Mouse (Mus musculus) kidney, postnatal 0 days (tissue): ENCODE results near the gene Sap30bp. TPM values are rescaled to one million over a fixed set of nuclear protein-coding genes. Genes with fewer than 3 reads are reported as not detected.
A peak's percentile ranks its signal among the peaks of the same experiment; 100 is the strongest.

ENCODE experiments used
- ATAC-seq: fragments of 200-750 bp; cut with Nextera tagmentation; replicated peaks from 2 replicates; pipeline ENCODE4 v1.8.0; 2017; ENCODE audit warnings: low read depth, moderate number of reproducible peaks, moderate TSS enrichment, moderate library complexity; ENCODE audit not compliant: low FRiP score
- DNase-seq: peaks from one replicate; pipeline ENCODE4 v3.0.0-alpha.2; 2016; ENCODE audit warnings: low spot score
- H3K27ac ChIP-seq: fragments of 300-500 bp; sonication (generic); 2 replicates; pipeline ENCODE4 v1.5.1; 2014; ENCODE audit warnings: mild to moderate bottlenecking
- H3K27me3 ChIP-seq: fragments of 300-500 bp; sonication (generic); 2 replicates; pipeline ENCODE4 v1.6.1; 2014; ENCODE audit warnings: low read length, mixed read lengths; ENCODE audit not compliant: insufficient read depth
- H3K36me3 ChIP-seq: fragments of 300-500 bp; sonication (generic); 2 replicates; pipeline ENCODE4 v1.6.1; 2014; ENCODE audit warnings: low read length, mixed read lengths; ENCODE audit not compliant: insufficient read depth
- H3K4me1 ChIP-seq: fragments of 300-500 bp; sonication (generic); replicated peaks from 2 replicates; pipeline ENCODE4 v1.6.1; 2014; ENCODE audit warnings: antibody characterized with exemption, low read length, mixed read lengths; ENCODE audit not compliant: insufficient read depth
- H3K4me2 ChIP-seq: fragments of 300-500 bp; sonication (generic); 2 replicates; pipeline ENCODE4 v1.6.1; 2014; ENCODE audit warnings: mild to moderate bottlenecking, low read length, moderate library complexity, mixed read lengths
- H3K4me3 ChIP-seq: fragments of 300-500 bp; sonication (generic); replicated peaks from 2 replicates; pipeline ENCODE4 v1.5.1; 2014; ENCODE audit warnings: low read depth, low read length
- H3K9ac ChIP-seq: fragments of 300-500 bp; sonication (generic); 2 replicates; pipeline ENCODE4 v1.6.1; 2014; ENCODE audit warnings: low read depth, low read length
- H3K9me3 ChIP-seq: fragments of 300-500 bp; sonication (generic); replicated peaks from 2 replicates; pipeline ENCODE4 v1.6.1; 2016; ENCODE audit warnings: low read length, inconsistent platforms, mixed read lengths
- CTCF ChIP-seq: IDR thresholded peaks from 2 replicates; pipeline ENCODE4 v1.5.1; 2016; ENCODE audit warnings: antibody characterized with exemption, low read depth, mild to moderate bottlenecking, moderate library complexity
- WGBS: fragments of 180-500 bp; shearing (Covaris S2); extraction: QIAGEN DNeasy Blood & Tissue Kit; methylation state at CpG from one replicate; pipeline ENCODE4 v1.1.7; 2014; 5-methylcytosine and 5-hydroxymethylcytosine counted together
- polyA plus RNA-seq: library from polyadenylated mRNA; unstranded; fragments of >200 nt; fragmentation: Nextera tagmentation; extraction: Ambion mirVana; gene quantifications from 2 replicates; pipeline ENCODE4 v1.2.1, GENCODE M21; 2015

Sap30bp gene
- polyA plus RNA-seq, 1 experiment from 2014 or later: 37.2 TPM

DNA sequence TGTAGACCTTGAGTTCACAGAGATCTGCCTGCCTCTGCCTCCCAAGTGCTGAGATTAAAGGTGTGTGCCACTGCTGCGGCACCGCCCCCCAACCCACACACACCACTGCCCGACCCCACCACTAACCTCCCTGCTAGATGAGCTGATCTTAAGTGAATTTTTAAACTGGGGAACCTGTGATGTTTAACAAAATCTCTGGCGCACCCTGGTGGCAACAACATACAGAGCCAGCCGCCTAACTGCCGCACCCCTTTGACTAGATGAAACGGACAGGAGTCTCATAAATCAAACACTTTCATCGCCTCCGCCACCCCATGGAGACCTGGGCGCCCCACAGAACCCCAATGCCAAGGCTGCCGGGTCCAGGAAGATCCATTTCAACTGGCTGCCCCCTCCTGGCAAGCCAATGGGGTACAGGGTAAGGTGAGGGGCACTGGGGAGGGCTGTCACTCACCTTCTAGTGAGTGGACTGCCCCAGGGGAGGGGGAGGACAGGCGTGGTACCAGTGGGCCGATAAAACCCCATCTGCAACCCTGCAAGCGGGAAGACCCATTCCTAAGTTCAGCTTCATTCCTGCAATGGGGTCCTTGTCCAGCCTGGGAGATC lies 66.6 kb downstream of the Sap30bp start:
- no peak overlapping the region for H3K4me3 ChIP-seq
- H3K36me3 ChIP-seq: no peaks in the 10 kb centered on the region
- H3K4me2 ChIP-seq: peak overlapping the region; percentile 18; the same call in 1 of the 2 replicates
- no peak overlapping the region for H3K9ac ChIP-seq
- 0 out of 2 replicates have a peak, but pooled peaks cover 8% of the 10 kb centered on the region for H3K4me1 ChIP-seq
- no peaks in the 10 kb centered on the region; the same call in 1 of the 2 replicates for H3K27me3 ChIP-seq
- H3K27ac ChIP-seq: no peak overlapping the region
- H3K9me3 ChIP-seq: no peaks in the 10 kb centered on the region
- DNase-seq: peak; percentile 87
- 0 out of 2 replicates have a peak, but pooled peaks have one; percentile 17 for ATAC-seq
- TF ChIP-seq CTCF: peak; percentile 78
- WGBS: 13% methylated on average over 14 of the region's 14 CpGs

DNA sequence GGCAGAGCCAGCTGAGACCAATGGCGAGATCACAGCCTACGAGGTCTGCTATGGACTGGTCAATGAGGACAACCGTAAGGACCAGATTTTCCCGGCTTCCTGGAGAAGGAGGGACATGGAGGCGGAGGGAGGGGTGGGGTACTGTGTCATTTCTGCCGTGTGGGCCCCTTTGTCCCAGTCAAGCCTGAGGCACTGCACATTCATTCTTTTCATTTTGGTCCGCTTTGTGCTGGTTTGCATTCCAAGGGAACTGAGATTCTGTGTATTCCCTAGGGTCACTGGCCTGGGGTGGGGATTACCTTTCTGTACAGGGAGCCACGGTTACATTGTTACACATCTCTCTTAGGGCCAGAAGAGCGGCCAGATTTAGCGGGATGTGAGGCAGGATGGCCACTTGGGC lies 67.5 kb downstream of the Sap30bp start:
- TF ChIP-seq CTCF: no peak
- ATAC-seq (peak; percentile 8; the same call in 1 of the 2 replicates), DNase-seq (no peak)
- no peak overlapping the region for H3K4me2 ChIP-seq
- H3K9ac ChIP-seq: no peak overlapping the region
- no peaks in the 10 kb centered on the region for H3K36me3 ChIP-seq
- H3K4me3 ChIP-seq: no peak overlapping the region
- H3K27me3 ChIP-seq: no peaks in the 10 kb centered on the region; the same call in 1 of the 2 replicates
- H3K4me1 ChIP-seq: peaks cover 13% of the 10 kb centered on the region; the same call in 1 of the 2 replicates
- H3K27ac ChIP-seq: no peak overlapping the region
- WGBS: 44% methylated on average over 10 of the region's 10 CpGs
- H3K9me3 ChIP-seq: no peaks in the 10 kb centered on the region

DNA sequence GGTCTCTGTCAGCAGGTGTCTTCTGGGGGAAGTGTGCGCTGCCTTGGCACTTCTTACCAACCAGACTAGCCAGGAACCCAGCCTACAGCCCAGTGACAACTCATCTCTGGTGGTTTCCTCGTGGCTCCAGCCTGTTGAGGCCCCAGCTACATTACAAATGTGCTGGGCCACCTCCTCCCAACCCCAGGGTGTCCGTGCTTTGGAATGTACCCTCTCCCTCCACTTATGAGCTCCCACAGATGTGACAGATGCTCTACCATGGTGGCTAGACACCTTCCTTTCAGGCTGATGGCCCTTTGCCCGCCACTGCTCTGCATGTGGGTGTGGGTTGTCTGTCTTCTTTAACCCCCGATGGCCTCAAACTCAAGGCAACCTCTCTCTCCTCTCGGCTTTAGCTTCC lies 68.6 kb downstream of the Sap30bp start:
- Histone ChIP-seq H3K9me3 (no peaks in the 10 kb centered on the region), H3K4me2 (no peak overlapping the region), H3K27me3 (no peaks in the 10 kb centered on the region; the same call in 1 of the 2 replicates), H3K27ac (no peak overlapping the region), H3K4me1 (peaks cover 13% of the 10 kb centered on the region; the same call in 1 of the 2 replicates), H3K9ac (no peak overlapping the region), H3K36me3 (no peaks in the 10 kb centered on the region), H3K4me3 (no peak overlapping the region)
- no peak for TF ChIP-seq CTCF
- ATAC-seq (no peak), DNase-seq (no peak)
- 63% methylated on average over 6 of the region's 6 CpGs for WGBS

DNA sequence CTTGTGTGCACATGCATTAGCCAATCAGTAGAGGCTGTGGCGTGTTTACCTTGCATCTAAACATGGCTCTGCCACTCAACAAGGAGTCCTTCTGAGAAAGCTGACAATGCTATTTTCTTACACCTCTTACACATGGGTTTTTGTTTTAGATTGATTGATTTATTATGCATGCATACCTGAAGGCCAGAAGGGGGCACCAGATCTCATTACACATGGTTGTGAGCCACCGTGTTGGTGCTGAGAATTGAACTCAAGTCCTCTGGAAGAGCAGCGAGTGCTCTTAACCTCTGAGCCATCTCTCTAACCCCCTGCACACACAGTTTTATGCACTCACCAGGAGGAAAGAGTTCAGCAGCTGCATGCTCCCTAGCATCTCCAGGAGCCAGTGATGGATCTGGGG lies 69.8 kb downstream of the Sap30bp start:
- Histone ChIP-seq H3K9ac (no peak overlapping the region), H3K4me3 (no peak overlapping the region), H3K4me2 (no peak overlapping the region), H3K9me3 (no peaks in the 10 kb centered on the region), H3K36me3 (0 out of 2 replicates have a peak, but pooled peaks cover 1% of the 10 kb centered on the region), H3K27ac (no peak overlapping the region), H3K4me1 (peaks cover 13% of the 10 kb centered on the region; the same call in 1 of the 2 replicates), H3K27me3 (no peaks in the 10 kb centered on the region; the same call in 1 of the 2 replicates)
- peak; percentile 37 for TF ChIP-seq CTCF
- DNase-seq: no peak
- ATAC-seq: no peak
- WGBS: 87% methylated on average over 3 of the region's 3 CpGs

DNA sequence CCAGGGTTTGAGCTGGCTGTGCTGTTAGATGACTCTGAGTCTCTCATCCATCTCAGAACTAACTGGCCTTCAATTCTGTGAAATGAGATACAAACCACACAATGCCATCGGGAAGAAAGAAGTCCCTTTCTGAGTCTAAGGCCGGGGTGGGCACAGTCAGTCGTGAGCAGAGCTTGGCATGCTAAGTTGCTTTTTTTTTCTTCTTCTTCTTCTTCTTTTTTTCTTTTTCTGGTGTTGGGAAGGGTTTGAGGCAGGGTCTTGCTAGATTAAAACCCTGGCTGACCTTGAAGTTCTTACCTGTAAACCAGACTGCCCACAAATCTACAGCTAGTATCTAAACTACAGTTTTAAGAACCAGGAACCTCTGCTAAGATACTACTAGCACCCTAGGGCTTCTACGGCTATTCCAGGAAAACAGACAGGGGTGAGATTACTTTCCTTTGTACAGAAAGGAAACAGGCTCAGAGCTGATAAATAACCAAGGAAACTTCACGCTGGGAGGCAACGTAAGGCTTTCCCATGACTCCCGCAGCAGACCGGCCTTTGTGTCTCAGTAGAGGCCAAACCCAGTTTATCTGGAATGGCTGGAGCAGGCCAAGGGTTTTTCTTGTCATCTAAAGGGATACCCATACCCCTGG lies 71.2 kb downstream of the Sap30bp start:
- Histone ChIP-seq H3K9ac (peak overlapping the region; percentile 24), H3K4me3 (peak overlapping the region; percentile 26), H3K4me2 (peak overlapping the region; percentile 50), H3K4me1 (peaks cover 13% of the 10 kb centered on the region; the same call in 1 of the 2 replicates), H3K27ac (peak overlapping the region; percentile 62), H3K36me3 (0 out of 2 replicates have a peak, but pooled peaks cover 11% of the 10 kb centered on the region), H3K9me3 (no peaks in the 10 kb centered on the region), H3K27me3 (no peaks in the 10 kb centered on the region; the same call in 1 of the 2 replicates)
- WGBS: 28% methylated on average over 8 of the region's 8 CpGs
- ATAC-seq (no peak), DNase-seq (peak; percentile 47)
- TF ChIP-seq CTCF: no peak

DNA sequence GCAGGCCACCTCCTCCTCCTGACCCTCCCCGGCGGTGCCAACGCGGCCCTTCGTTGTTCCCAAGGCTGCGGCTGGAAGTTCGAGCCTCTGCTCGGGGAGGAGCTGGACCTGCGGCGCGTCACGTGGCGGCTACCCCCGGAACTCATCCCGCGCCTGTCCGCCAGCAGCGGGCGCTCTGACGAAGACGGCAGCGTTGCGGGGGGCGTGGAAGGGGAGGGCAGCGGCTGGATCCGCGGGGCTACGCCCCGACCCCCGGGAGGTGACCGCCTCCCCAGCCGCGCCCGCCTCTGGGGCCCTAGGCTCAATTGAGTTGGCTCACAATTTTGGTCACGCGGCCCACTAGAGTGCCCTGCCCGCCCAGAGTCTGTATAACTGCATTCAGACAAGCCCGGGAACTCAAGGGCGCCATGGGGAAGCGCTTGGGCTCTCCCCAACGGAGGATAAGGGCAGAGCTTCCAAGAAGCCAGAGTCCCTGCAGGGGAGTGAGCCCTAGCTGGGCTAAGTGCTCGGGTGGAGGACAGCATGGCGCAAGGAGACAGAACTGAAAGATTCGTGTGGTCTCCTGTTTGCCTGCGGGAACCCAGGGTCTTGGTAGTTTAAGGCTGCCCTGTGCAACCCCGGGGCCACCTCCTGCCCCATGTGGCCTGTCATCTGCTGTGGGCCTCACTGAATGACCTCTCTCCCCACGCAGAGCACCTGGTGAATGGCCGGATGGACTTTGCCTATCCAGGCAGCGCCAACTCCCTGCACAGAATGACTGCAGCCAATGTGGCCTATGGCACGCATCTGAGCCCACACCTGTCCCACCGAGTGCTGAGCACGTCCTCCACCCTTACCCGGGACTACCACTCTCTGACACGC lies 72.0 kb downstream of the Sap30bp start:
- 0 out of 2 replicates have a peak, but pooled peaks cover 13% of the 10 kb centered on the region for H3K36me3 ChIP-seq
- H3K4me2 ChIP-seq: peak overlapping the region; percentile 50
- peak overlapping the region; percentile 62; the same call in 1 of the 2 replicates for H3K27ac ChIP-seq
- peak overlapping the region; percentile 26 for H3K4me3 ChIP-seq
- H3K4me1 ChIP-seq: peaks cover 13% of the 10 kb centered on the region; the same call in 1 of the 2 replicates
- DNase-seq (peak; percentile 87), ATAC-seq (peak; percentile 55)
- H3K27me3 ChIP-seq: no peaks in the 10 kb centered on the region; the same call in 1 of the 2 replicates
- 4% methylated on average over 54 of the region's 54 CpGs for WGBS
- TF ChIP-seq CTCF: peak; percentile 74
- H3K9ac ChIP-seq: peak overlapping the region; percentile 24
- no peaks in the 10 kb centered on the region for H3K9me3 ChIP-seq
